Mouse (Mus musculus): ENCODE results near the gene Atl3.
"Not testable (repeated sequence)": the region's sequence is repeated elsewhere in the genome, so short reads cannot be mapped to it uniquely, and the experiment has no call there.

The Atl3 gene

GRCm38 (mm10) chr19:7487680-7488079 lies 6.2 kb upstream of the Atl3 start:
- DNase-seq (ENCODE audit: low read depth, low spot score), result peak; percentile 90

GRCm38 (mm10) chr19:7491960-7492359 lies 1.9 kb upstream of the Atl3 start:
- Histone ChIP-seq H3K36me3 (ENCODE audit: control insufficient read depth, insufficient read depth, low read length, poor library complexity, severe bottlenecking) (no peaks in the 10 kb centered on the region), H3K27me3 (ENCODE audit: control insufficient read depth, insufficient read depth, low read length, poor library complexity, severe bottlenecking) (no peaks in the 10 kb centered on the region)
- DNase-seq (ENCODE audit: low read depth, low spot score), result no peak

More at GRCm38 (mm10) chr19:7487680-7488079, 6.2 kb upstream of the Atl3 start:
- no peaks in the 10 kb centered on the region for H3K36me3 ChIP-seq (ENCODE audit: control insufficient read depth, insufficient read depth, low read length, poor library complexity, severe bottlenecking)
- H3K27me3 ChIP-seq (ENCODE audit: control insufficient read depth, insufficient read depth, low read length, poor library complexity, severe bottlenecking), result no peaks in the 10 kb centered on the region

- Histone ChIP-seq H3K27me3 (ENCODE audit: control insufficient read depth, insufficient read depth, low read length, poor library complexity, severe bottlenecking) (no peaks in the 10 kb centered on the region), H3K36me3 (ENCODE audit: control insufficient read depth, insufficient read depth, low read length, poor library complexity, severe bottlenecking) (no peaks in the 10 kb centered on the region)
- no peak for DNase-seq (ENCODE audit: low read depth, low spot score)
Observed at GRCm38 (mm10) chr19:7492682-7493081, 1.2 kb upstream of the Atl3 start.

- H3K27me3 ChIP-seq (ENCODE audit: control insufficient read depth, insufficient read depth, low read length, poor library complexity, severe bottlenecking), result no peaks in the 10 kb centered on the region
- H3K36me3 ChIP-seq (ENCODE audit: control insufficient read depth, insufficient read depth, low read length, poor library complexity, severe bottlenecking), result no peaks in the 10 kb centered on the region
- peak; percentile 87 for DNase-seq (ENCODE audit: low read depth, low spot score)
Observed at GRCm38 (mm10) chr19:7494187-7495015, 561 bp downstream of the Atl3 start.

GRCm38 (mm10) chr19:7495221-7496038 lies 1.6 kb downstream of the Atl3 start:
- Histone ChIP-seq H3K36me3 (ENCODE audit: control insufficient read depth, insufficient read depth, low read length, poor library complexity, severe bottlenecking) (no peaks in the 10 kb centered on the region), H3K27me3 (ENCODE audit: control insufficient read depth, insufficient read depth, low read length, poor library complexity, severe bottlenecking) (no peaks in the 10 kb centered on the region)
- DNase-seq (ENCODE audit: low read depth, low spot score), result peak; percentile 64

- H3K36me3 ChIP-seq (ENCODE audit: control insufficient read depth, insufficient read depth, low read length, poor library complexity, severe bottlenecking); DNase-seq (ENCODE audit: low read depth, low spot score); H3K27me3 ChIP-seq (ENCODE audit: control insufficient read depth, insufficient read depth, low read length, poor library complexity, severe bottlenecking): not testable (repeated sequence)
Observed at GRCm38 (mm10) chr19:7496070-7496469, 2.2 kb downstream of the Atl3 start.

- no peak for DNase-seq (ENCODE audit: low read depth, low spot score)
- H3K27me3 ChIP-seq (ENCODE audit: control insufficient read depth, insufficient read depth, low read length, poor library complexity, severe bottlenecking), result no peaks in the 10 kb centered on the region
Observed at GRCm38 (mm10) chr19:7498816-7499215, 5.0 kb downstream of the Atl3 start.

GRCm38 (mm10) chr19:7500701-7501100 lies 6.9 kb downstream of the Atl3 start:
- Histone ChIP-seq H3K27me3 (ENCODE audit: control insufficient read depth, insufficient read depth, low read length, poor library complexity, severe bottlenecking) (no peaks in the 10 kb centered on the region), H3K36me3 (ENCODE audit: control insufficient read depth, insufficient read depth, low read length, poor library complexity, severe bottlenecking) (no peaks in the 10 kb centered on the region)
- no peak for DNase-seq (ENCODE audit: low read depth, low spot score)

More at GRCm38 (mm10) chr19:7498816-7499215, 5.0 kb downstream of the Atl3 start:
- no peaks in the 10 kb centered on the region for H3K36me3 ChIP-seq (ENCODE audit: control insufficient read depth, insufficient read depth, low read length, poor library complexity, severe bottlenecking)

- no peaks in the 10 kb centered on the region for H3K27me3 ChIP-seq (ENCODE audit: control insufficient read depth, insufficient read depth, low read length, poor library complexity, severe bottlenecking)
Observed at GRCm38 (mm10) chr19:7502432-7502831, 8.6 kb downstream of the Atl3 start.

GRCm38 (mm10) chr19:7506321-7506720 lies 12.5 kb downstream of the Atl3 start:
- peaks cover 9% of the 10 kb centered on the region for H3K36me3 ChIP-seq (ENCODE audit: control insufficient read depth, insufficient read depth, low read length, poor library complexity, severe bottlenecking)
- no peaks in the 10 kb centered on the region for H3K27me3 ChIP-seq (ENCODE audit: control insufficient read depth, insufficient read depth, low read length, poor library complexity, severe bottlenecking)
- DNase-seq (ENCODE audit: low read depth, low spot score), result no peak

More at GRCm38 (mm10) chr19:7502432-7502831, 8.6 kb downstream of the Atl3 start:
- no peaks in the 10 kb centered on the region for H3K36me3 ChIP-seq (ENCODE audit: control insufficient read depth, insufficient read depth, low read length, poor library complexity, severe bottlenecking)
- no peak for DNase-seq (ENCODE audit: low read depth, low spot score)

GRCm38 (mm10) chr19:7508026-7508425 lies 14.2 kb downstream of the Atl3 start:
- Histone ChIP-seq H3K27me3 (ENCODE audit: control insufficient read depth, insufficient read depth, low read length, poor library complexity, severe bottlenecking) (no peaks in the 10 kb centered on the region), H3K36me3 (ENCODE audit: control insufficient read depth, insufficient read depth, low read length, poor library complexity, severe bottlenecking) (peaks cover 9% of the 10 kb centered on the region)
- DNase-seq (ENCODE audit: low read depth, low spot score), result no peak

GRCm38 (mm10) chr19:7516437-7516836 lies 22.6 kb downstream of the Atl3 start:
- H3K27me3 ChIP-seq (ENCODE audit: control insufficient read depth, insufficient read depth, low read length, poor library complexity, severe bottlenecking), result no peaks in the 10 kb centered on the region
- no peak for DNase-seq (ENCODE audit: low read depth, low spot score)
- H3K36me3 ChIP-seq (ENCODE audit: control insufficient read depth, insufficient read depth, low read length, poor library complexity, severe bottlenecking), result peaks cover 5% of the 10 kb centered on the region

GRCm38 (mm10) chr19:7521619-7522018 lies 27.8 kb downstream of the Atl3 start:
- no peak for DNase-seq (ENCODE audit: low read depth, low spot score)
- H3K36me3 ChIP-seq (ENCODE audit: control insufficient read depth, insufficient read depth, low read length, poor library complexity, severe bottlenecking), result peaks cover 2% of the 10 kb centered on the region; the same call in 1 of the 2 replicates
- no peaks in the 10 kb centered on the region for H3K27me3 ChIP-seq (ENCODE audit: control insufficient read depth, insufficient read depth, low read length, poor library complexity, severe bottlenecking)

GRCm38 (mm10) chr19:7522856-7523255 lies 29.0 kb downstream of the Atl3 start:
- no peak for DNase-seq (ENCODE audit: low read depth, low spot score)

GRCm38 (mm10) chr19:7523292-7523691 lies 29.5 kb downstream of the Atl3 start:
- no peaks in the 10 kb centered on the region for H3K27me3 ChIP-seq (ENCODE audit: control insufficient read depth, insufficient read depth, low read length, poor library complexity, severe bottlenecking)
- peaks cover 2% of the 10 kb centered on the region; the same call in 1 of the 2 replicates for H3K36me3 ChIP-seq (ENCODE audit: control insufficient read depth, insufficient read depth, low read length, poor library complexity, severe bottlenecking)
- peak; percentile 42 for DNase-seq (ENCODE audit: low read depth, low spot score)

More at GRCm38 (mm10) chr19:7522856-7523255, 29.0 kb downstream of the Atl3 start:
- Histone ChIP-seq H3K27me3 (ENCODE audit: control insufficient read depth, insufficient read depth, low read length, poor library complexity, severe bottlenecking) (no peaks in the 10 kb centered on the region), H3K36me3 (ENCODE audit: control insufficient read depth, insufficient read depth, low read length, poor library complexity, severe bottlenecking) (peaks cover 2% of the 10 kb centered on the region; the same call in 1 of the 2 replicates)

All from splenic B cell, adult 2 months (primary cell).